Mouse (Mus musculus) stomach, embryonic 16.5 days (tissue): ENCODE data around the gene Mknk2. TPM values are rescaled to one million over a fixed set of nuclear protein-coding genes. Genes with fewer than 3 reads are reported as not detected.

Experiments used
- ATAC-seq: fragments of 200-750 bp; cut with Nextera tagmentation; 2 replicates; pipeline ENCODE4 v1.8.0; 2017; ENCODE audit warnings: moderate number of reproducible peaks, moderate TSS enrichment; ENCODE audit not compliant: insufficient read depth, low FRiP score
- H3K27ac ChIP-seq: fragments of 300-500 bp; sonication (generic); 2 replicates; pipeline ENCODE4 v1.5.1; 2014; ENCODE audit warnings: low read length
- H3K27me3 ChIP-seq: fragments of 300-500 bp; sonication (generic); 2 replicates; pipeline ENCODE4 v1.6.1; 2014; ENCODE audit warnings: low read length, control low read depth, mixed read lengths; ENCODE audit not compliant: control insufficient read depth, insufficient read depth
- H3K36me3 ChIP-seq: fragments of 300-500 bp; sonication (generic); 2 replicates; pipeline ENCODE4 v1.6.1; 2014; ENCODE audit warnings: low read length; ENCODE audit not compliant: control insufficient read depth, insufficient read depth
- H3K4me1 ChIP-seq: fragments of 300-500 bp; sonication (generic); 2 replicates; pipeline ENCODE4 v1.6.1; 2014; ENCODE audit warnings: low read length, control low read depth, mixed read lengths; ENCODE audit not compliant: control insufficient read depth, insufficient read depth
- H3K4me2 ChIP-seq: fragments of 300-500 bp; sonication (generic); 2 replicates; pipeline ENCODE4 v1.6.1; 2014; ENCODE audit warnings: low read depth, low read length, mixed read lengths
- H3K4me3 ChIP-seq: fragments of 300-500 bp; sonication (generic); replicated peaks from 2 replicates; pipeline ENCODE4 v1.5.1; 2014; ENCODE audit warnings: mild to moderate bottlenecking, low read length
- H3K9ac ChIP-seq: fragments of 300-500 bp; sonication (generic); 2 replicates; pipeline ENCODE4 v1.6.1; 2014; ENCODE audit warnings: low read length
- H3K9me3 ChIP-seq: fragments of 300-500 bp; sonication (generic); replicated peaks from 2 replicates; pipeline ENCODE4 v1.6.1; 2016; ENCODE audit warnings: low read length, control low read depth; ENCODE audit not compliant: control insufficient read depth
- WGBS: fragments of 180-500 bp; shearing (Covaris S2); extraction: QIAGEN DNeasy Blood & Tissue Kit; methylation state at CpG from one replicate; pipeline ENCODE4 v1.1.7; 2014; 5-methylcytosine and 5-hydroxymethylcytosine counted together
- polyA plus RNA-seq: library from polyadenylated mRNA; unstranded; fragments of >200 nt; fragmentation: Nextera tagmentation; extraction: Ambion mirVana; gene quantifications from 2 replicates; pipeline ENCODE4 v1.2.1, GENCODE M21; 2015

Gene Mknk2
- 42.8 and 45.1 TPM in 2 replicates for polyA plus RNA-seq

- Histone ChIP-seq H3K27ac (peak within 1 kb of the TSS; percentile 100), H3K36me3 (no peaks in the 10 kb centered on the region), H3K9me3 (no peaks in the 10 kb centered on the region), H3K4me2 (peak within 1 kb of the TSS; percentile 90), H3K27me3 (no peaks in the 10 kb centered on the region), H3K9ac (peak within 1 kb of the TSS; percentile 77), H3K4me1 (peaks cover 50% of the 10 kb centered on the region), H3K4me3 (peak within 1 kb of the TSS; percentile 98)
- 6% methylated on average over 8 of the region's 8 CpGs for WGBS
- peak; percentile 66 for ATAC-seq
Measured at GRCm38 (mm10) chr10:80677942-80678436, at the start of gene Mknk2. Mknk2 (minus strand) TSS chr10:80678112.

DNA sequence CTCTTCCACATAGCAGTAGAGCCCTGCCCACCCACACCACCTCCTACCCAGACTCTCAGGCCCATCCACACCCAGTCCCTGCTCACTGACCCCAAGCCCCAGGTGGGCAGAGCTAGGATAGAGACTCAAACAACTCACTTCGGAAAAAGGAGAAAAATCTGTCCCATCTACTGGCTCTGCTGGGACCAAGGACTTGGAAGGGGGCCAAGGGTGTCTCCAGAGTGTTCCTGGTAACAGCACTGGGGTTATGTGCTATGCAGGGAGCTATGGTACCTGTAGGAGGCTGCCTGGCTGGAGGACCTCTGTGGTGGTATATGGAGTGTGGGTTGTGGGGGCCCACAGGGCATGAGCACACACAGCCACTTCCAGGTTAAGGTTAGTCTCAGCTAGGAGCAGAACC, 39.4 kb upstream of the Mknk2 start:
- Histone ChIP-seq H3K36me3 (peaks cover 60% of the 10 kb centered on the region), H3K9ac (no peak overlapping the region), H3K4me3 (no peak overlapping the region), H3K27me3 (no peaks in the 10 kb centered on the region), H3K4me1 (no peaks in the 10 kb centered on the region), H3K9me3 (no peaks in the 10 kb centered on the region), H3K4me2 (no peak overlapping the region), H3K27ac (no peak overlapping the region)
- ATAC-seq = no peak
- 95% methylated on average over 1 of the region's 1 CpGs for WGBS

- ATAC-seq = no peak
- no peaks in the 10 kb centered on the region for H3K4me1 ChIP-seq
- H3K27me3 ChIP-seq = no peaks in the 10 kb centered on the region
- no peak overlapping the region for H3K27ac ChIP-seq
- WGBS = 85% methylated on average over 3 of the region's 3 CpGs
- no peaks in the 10 kb centered on the region for H3K9me3 ChIP-seq
- no peak overlapping the region for H3K4me3 ChIP-seq
- no peak overlapping the region for H3K4me2 ChIP-seq
- peaks cover 46% of the 10 kb centered on the region for H3K36me3 ChIP-seq
- H3K9ac ChIP-seq = no peak overlapping the region
Measured at GRCm38 (mm10) chr10:80710834-80711233, 32.9 kb upstream of the Mknk2 start.

DNA sequence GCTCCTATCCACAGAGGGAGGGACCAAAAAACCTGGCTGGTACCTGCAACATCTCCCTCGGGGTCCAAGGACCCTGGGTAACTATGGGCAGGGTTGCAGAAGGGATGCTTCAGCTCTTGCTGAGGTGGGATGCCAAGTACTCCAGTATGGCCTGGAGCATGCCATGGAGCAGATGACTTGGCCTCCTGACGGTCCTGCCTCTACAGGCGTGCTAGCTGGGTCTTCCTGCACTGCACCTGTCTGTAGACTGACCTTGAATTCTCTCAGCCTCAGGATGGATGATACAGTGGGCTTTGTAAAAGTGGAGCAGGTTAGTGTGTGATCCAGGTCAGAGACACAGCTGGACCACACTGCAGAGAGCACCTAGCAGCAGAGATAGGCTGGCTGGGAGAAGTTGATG, 27.6 kb upstream of the Mknk2 start:
- ATAC-seq = no peak
- H3K36me3 ChIP-seq = peaks cover 21% of the 10 kb centered on the region
- H3K4me2 ChIP-seq = no peak overlapping the region
- no peak overlapping the region for H3K27ac ChIP-seq
- no peaks in the 10 kb centered on the region for H3K27me3 ChIP-seq
- peaks cover 22% of the 10 kb centered on the region for H3K4me1 ChIP-seq
- no peak overlapping the region for H3K4me3 ChIP-seq
- H3K9me3 ChIP-seq = no peaks in the 10 kb centered on the region
- WGBS = 77% methylated on average over 3 of the region's 3 CpGs
- no peak overlapping the region for H3K9ac ChIP-seq

DNA sequence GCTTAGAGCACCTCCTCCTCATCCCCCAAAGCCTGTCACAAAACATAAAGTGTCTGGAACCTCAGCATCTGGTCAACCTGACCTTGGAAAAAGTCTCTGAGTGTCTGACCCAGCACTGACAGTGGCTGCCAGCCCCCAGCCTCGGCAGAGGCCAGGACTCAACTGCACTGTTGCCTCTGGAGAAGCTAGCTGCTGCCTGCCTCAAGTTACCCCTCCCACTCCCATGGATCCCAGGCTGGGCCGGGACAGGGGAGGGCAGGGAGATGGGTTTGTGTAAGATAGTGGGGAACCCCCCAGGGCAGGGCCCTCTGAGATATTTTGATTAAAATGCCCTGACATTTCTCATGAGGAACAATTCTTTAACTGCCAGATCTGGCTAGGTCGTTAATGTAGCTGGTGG, 27.1 kb upstream of the Mknk2 start:
- Histone ChIP-seq H3K27ac (no peak overlapping the region), H3K9ac (no peak overlapping the region), H3K4me2 (no peak overlapping the region), H3K36me3 (peaks cover 16% of the 10 kb centered on the region), H3K4me1 (peaks cover 22% of the 10 kb centered on the region), H3K9me3 (no peaks in the 10 kb centered on the region), H3K4me3 (no peak overlapping the region), H3K27me3 (no peaks in the 10 kb centered on the region)
- 61% methylated on average over 3 of the region's 3 CpGs for WGBS
- no peak for ATAC-seq

- Histone ChIP-seq H3K36me3 (peaks cover 11% of the 10 kb centered on the region), H3K27ac (no peak overlapping the region), H3K4me2 (no peak overlapping the region), H3K27me3 (no peaks in the 10 kb centered on the region), H3K9me3 (no peaks in the 10 kb centered on the region), H3K4me1 (peaks cover 22% of the 10 kb centered on the region), H3K4me3 (no peak overlapping the region), H3K9ac (peak overlapping the region; percentile 69; the same call in 1 of the 2 replicates)
- 88% methylated on average over 5 of the region's 5 CpGs for WGBS
- ATAC-seq = no peak
Measured at GRCm38 (mm10) chr10:80704418-80704817, 26.5 kb upstream of the Mknk2 start.

DNA sequence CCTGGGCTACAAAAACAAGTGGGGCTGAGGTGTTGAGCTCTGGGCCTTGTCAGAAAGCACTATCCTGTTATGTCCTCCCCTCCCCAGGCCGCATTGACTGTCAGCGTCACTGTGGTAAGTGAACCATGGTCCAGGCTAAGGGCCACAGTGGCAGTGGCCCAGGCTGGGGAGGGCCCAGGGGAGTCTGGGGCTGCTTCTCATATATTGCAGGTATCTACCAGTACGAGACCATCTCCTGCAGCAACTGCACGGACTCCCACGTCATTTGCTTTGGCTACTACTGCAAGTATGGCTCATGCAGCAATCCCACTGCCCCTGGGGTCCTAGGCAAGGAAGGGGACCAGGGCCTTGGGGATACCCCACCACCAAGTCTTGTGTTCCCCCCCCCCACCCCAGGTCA, 25.7 kb upstream of the Mknk2 start:
- peak overlapping the region; percentile 69 for H3K9ac ChIP-seq
- WGBS = 85% methylated on average over 5 of the region's 5 CpGs

GRCm38 (mm10) chr10:80702536-80703390, 24.9 kb upstream of the Mknk2 start:
- H3K4me1 ChIP-seq = peaks cover 22% of the 10 kb centered on the region
- H3K4me3 ChIP-seq = peak overlapping the region; percentile 69
- H3K36me3 ChIP-seq = no peaks in the 10 kb centered on the region
- H3K9me3 ChIP-seq = no peaks in the 10 kb centered on the region
- H3K9ac ChIP-seq = peak overlapping the region; percentile 69
- peak overlapping the region; percentile 78 for H3K4me2 ChIP-seq
- ATAC-seq = peak; percentile 89
- WGBS = 1% methylated on average over 47 of the region's 47 CpGs
- peak overlapping the region; percentile 82 for H3K27ac ChIP-seq
- no peaks in the 10 kb centered on the region for H3K27me3 ChIP-seq

More for the DNA sequence above, 25.7 kb upstream of the Mknk2 start:
- Histone ChIP-seq H3K4me2 (peak overlapping the region; percentile 78), H3K4me3 (peak overlapping the region; percentile 69), H3K36me3 (peaks cover 4% of the 10 kb centered on the region), H3K27ac (peak overlapping the region; percentile 82; the same call in 1 of the 2 replicates), H3K9me3 (no peaks in the 10 kb centered on the region), H3K4me1 (peaks cover 22% of the 10 kb centered on the region), H3K27me3 (no peaks in the 10 kb centered on the region)
- ATAC-seq = no peak
